Mouse (Mus musculus) spleen, adult 2 months (tissue): Measurements from ENCODE around the gene Krtap10-4. TPM values are rescaled to one million over a fixed set of nuclear protein-coding genes. Genes with fewer than 3 reads are reported as not detected.

Source experiments
- DNase-seq, 2 experiments: peaks; one replicate each; pipeline versions ENCODE4 v3.0.0 to v3.0.0-alpha.2; 2012 to 2021; ENCODE audit warnings: low spot score in 2 of 2, low read depth in 1 of 2
- H3K27ac ChIP-seq: fragments of 200-500 bp; 2 replicates; pipeline ENCODE4 v1.5.1; 2012; ENCODE audit warnings: low read length, inconsistent platforms; ENCODE audit not compliant: insufficient read depth
- H3K27me3 ChIP-seq: fragments of 200-500 bp; 2 replicates; pipeline ENCODE4 v1.6.1; 2012; ENCODE audit warnings: mild to moderate bottlenecking, moderate library complexity, low read length, inconsistent platforms; ENCODE audit not compliant: control insufficient read depth, insufficient read depth
- H3K36me3 ChIP-seq: fragments of 200-500 bp; 2 replicates; pipeline ENCODE4 v1.6.1; 2012; ENCODE audit warnings: mild to moderate bottlenecking, low read length, inconsistent platforms; ENCODE audit not compliant: control insufficient read depth, insufficient read depth
- H3K4me1 ChIP-seq: fragments of 200-500 bp; 2 replicates; pipeline ENCODE4 v1.6.1; 2011; ENCODE audit warnings: inconsistent platforms; ENCODE audit not compliant: control insufficient read depth, insufficient read depth, insufficient read length
- H3K4me3 ChIP-seq: fragments of 200-500 bp; 2 replicates; pipeline ENCODE4 v1.5.1; 2011; ENCODE audit warnings: mild to moderate bottlenecking, inconsistent platforms; ENCODE audit not compliant: insufficient read depth, insufficient read length; ENCODE audit errors: extremely low read depth
- CTCF ChIP-seq: fragments of 200-500 bp; IDR thresholded peaks from 2 replicates; pipeline ENCODE4 v1.5.1; 2011; ENCODE audit warnings: mild to moderate bottlenecking, inconsistent platforms; ENCODE audit not compliant: insufficient read depth, insufficient read length, insufficient replicate concordance; ENCODE audit errors: extremely low read depth
- POLR2A ChIP-seq: fragments of 200-500 bp; IDR thresholded peaks from 2 replicates; pipeline ENCODE4 v1.6.1; 2011; ENCODE audit warnings: low read depth, low read length, inconsistent platforms
- WGBS: fragments of 180-500 bp; shearing (Covaris S2); methylation state at CpG from one replicate; pipeline ENCODE4 v1.1.7; 2018; 5-methylcytosine and 5-hydroxymethylcytosine counted together
- polyA plus RNA-seq: library from polyadenylated mRNA; depleted of rRNA; stranded (reverse); fragments of >200 nt; gene quantifications from 2 replicates; pipeline ENCODE4 v1.2.3, GENCODE M21; 2012

The Krtap10-4 gene
- polyA plus RNA-seq, 1 experiment, result not detected

GRCm38 (mm10) chr10:77847538-77847937, 20.6 kb upstream of the Krtap10-4 start:
- WGBS, result 84% methylated on average over 2 of the region's 2 CpGs
- H3K36me3 ChIP-seq, result no peaks in the 10 kb centered on the region
- H3K4me1 ChIP-seq, result no peaks in the 10 kb centered on the region
- H3K27ac ChIP-seq, result no peak overlapping the region
- DNase-seq, result no peak
- TF ChIP-seq POLR2A (no peak), CTCF (no peak)
- H3K4me3 ChIP-seq, result no peak overlapping the region
- H3K27me3 ChIP-seq, result no peaks in the 10 kb centered on the region

- no peaks in the 10 kb centered on the region for H3K27me3 ChIP-seq
- no peak for DNase-seq
- no peak for TF ChIP-seq POLR2A
- no peak for TF ChIP-seq CTCF
- no peaks in the 10 kb centered on the region for H3K36me3 ChIP-seq
- no peak overlapping the region for H3K27ac ChIP-seq
- no peaks in the 10 kb centered on the region for H3K4me1 ChIP-seq
- 43% methylated on average over 2 of the region's 2 CpGs for WGBS
- no peak overlapping the region for H3K4me3 ChIP-seq
Measured at GRCm38 (mm10) chr10:77846961-77847360, 20.1 kb upstream of the Krtap10-4 start.

- no peak for DNase-seq
- no peak for TF ChIP-seq POLR2A
- Histone ChIP-seq H3K27me3 (no peaks in the 10 kb centered on the region), H3K4me3 (no peak within 1 kb of the TSS), H3K4me1 (no peaks in the 10 kb centered on the region), H3K27ac (no peak within 1 kb of the TSS), H3K36me3 (no peaks in the 10 kb centered on the region)
- 93% methylated on average over 2 of the region's 3 CpGs for WGBS
Measured at GRCm38 (mm10) chr10:77846503-77846902, 19.6 kb upstream of the Krtap10-4 start, which contains the start of gene Gm36176. Gene Gm36176 (plus strand): TSS chr10:77846803.

- 71% methylated on average over 6 of the region's 6 CpGs for WGBS
- H3K36me3 ChIP-seq, result no peaks in the 10 kb centered on the region
- no peak for DNase-seq
- no peaks in the 10 kb centered on the region for H3K27me3 ChIP-seq
- no peak for TF ChIP-seq CTCF
- no peak for TF ChIP-seq POLR2A
- H3K4me1 ChIP-seq, result no peaks in the 10 kb centered on the region
- no peak overlapping the region for H3K4me3 ChIP-seq
- H3K27ac ChIP-seq, result no peak overlapping the region
Measured at GRCm38 (mm10) chr10:77839006-77839405, 12.1 kb upstream of the Krtap10-4 start.

GRCm38 (mm10) chr10:77835647-77836046, 8.8 kb upstream of the Krtap10-4 start, which contains the start of gene Krtap10-10:
Gene Krtap10-10 (plus strand): TSS chr10:77835947.
- Histone ChIP-seq H3K27me3 (no peaks in the 10 kb centered on the region), H3K4me3 (no peak within 1 kb of the TSS), H3K36me3 (no peaks in the 10 kb centered on the region), H3K27ac (no peak within 1 kb of the TSS), H3K4me1 (no peaks in the 10 kb centered on the region)
- WGBS, result 68% methylated on average over 9 of the region's 9 CpGs
- TF ChIP-seq CTCF (no peak), POLR2A (no peak)
- DNase-seq, result no peak

GRCm38 (mm10) chr10:77819203-77819602, 7.7 kb downstream of the Krtap10-4 start:
- Histone ChIP-seq H3K36me3 (no peaks in the 10 kb centered on the region), H3K27ac (no peak overlapping the region), H3K4me1 (no peaks in the 10 kb centered on the region), H3K27me3 (no peaks in the 10 kb centered on the region), H3K4me3 (no peak overlapping the region)
- TF ChIP-seq POLR2A, result no peak
- no peak for TF ChIP-seq CTCF
- DNase-seq, result no peak
- 72% methylated on average over 4 of the region's 4 CpGs for WGBS

- DNase-seq, result no peak
- Histone ChIP-seq H3K36me3 (no peaks in the 10 kb centered on the region), H3K27ac (no peak overlapping the region), H3K4me3 (no peak overlapping the region), H3K4me1 (no peaks in the 10 kb centered on the region), H3K27me3 (no peaks in the 10 kb centered on the region)
- TF ChIP-seq POLR2A, result no peak
- WGBS, result 97% methylated on average over 4 of the region's 4 CpGs
Measured at GRCm38 (mm10) chr10:77818523-77818922, 8.4 kb downstream of the Krtap10-4 start.

- Histone ChIP-seq H3K4me1 (no peaks in the 10 kb centered on the region), H3K4me3 (no peak overlapping the region), H3K27ac (no peak overlapping the region), H3K36me3 (no peaks in the 10 kb centered on the region), H3K27me3 (no peaks in the 10 kb centered on the region)
- no peak for TF ChIP-seq POLR2A
- TF ChIP-seq CTCF, result peak; percentile 50; the same call in 1 of the 2 replicates
- DNase-seq, result peak in 1 of 2 experiments; percentile 18
- 39% methylated on average over 5 of the region's 5 CpGs for WGBS
Measured at GRCm38 (mm10) chr10:77815514-77815913, 11.4 kb downstream of the Krtap10-4 start.
